Mouse (Mus musculus) hematopoietic multipotent progenitor cell, adult 10-12 weeks (in vitro differentiated cells): ENCODE data around the gene Zfp30. TPM values are rescaled to one million over a fixed set of nuclear protein-coding genes. Genes with fewer than 3 reads are reported as not detected.

Source experiments
- polyA plus RNA-seq: library from polyadenylated mRNA; stranded (reverse); fragments of >175 nt; gene quantifications from 2 replicates; pipeline ENCODE4 v1.2.3, GENCODE M21; 2012; ENCODE audit warnings: low replicate concordance

The Zfp30 gene
- polyA plus RNA-seq = 1.0 and 1.3 TPM in 2 replicates

DNA sequence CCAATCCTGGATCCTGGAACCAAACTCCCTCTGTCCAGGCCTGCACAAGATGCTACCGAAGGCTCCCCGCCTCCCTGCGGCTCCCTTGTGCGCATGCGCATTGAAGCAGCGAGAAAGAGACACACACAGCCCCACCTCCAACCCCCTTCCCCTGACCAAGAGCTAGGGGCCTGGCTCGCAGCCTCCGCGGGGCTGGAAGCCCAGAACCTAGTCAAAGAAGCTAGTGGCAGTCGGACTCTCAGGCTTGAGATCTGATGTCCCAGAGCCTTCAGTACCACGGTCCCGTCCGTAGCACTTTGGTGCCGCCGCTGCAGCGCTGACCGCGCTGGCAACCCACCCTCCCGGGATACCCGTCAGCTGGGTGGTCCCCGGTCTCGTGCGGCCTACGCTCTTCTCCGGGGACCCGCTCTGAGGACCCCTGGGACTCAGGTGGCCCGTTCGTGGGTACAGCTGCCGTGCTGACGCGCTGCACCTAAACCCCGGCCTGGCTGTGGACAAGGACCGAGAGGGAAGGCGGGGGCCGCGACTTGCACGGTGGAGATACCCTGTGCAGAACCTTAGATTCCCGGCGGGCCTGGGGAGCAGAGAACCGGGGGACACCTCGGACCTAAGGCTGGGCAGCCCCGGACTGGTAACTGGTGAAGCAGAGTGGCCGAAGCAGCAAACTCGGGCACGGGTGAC, at the start of gene Zfp30:
Gene Zfp30 (plus strand): TSS at position 128 of the 681 bp plus-strand sequence.

DNA sequence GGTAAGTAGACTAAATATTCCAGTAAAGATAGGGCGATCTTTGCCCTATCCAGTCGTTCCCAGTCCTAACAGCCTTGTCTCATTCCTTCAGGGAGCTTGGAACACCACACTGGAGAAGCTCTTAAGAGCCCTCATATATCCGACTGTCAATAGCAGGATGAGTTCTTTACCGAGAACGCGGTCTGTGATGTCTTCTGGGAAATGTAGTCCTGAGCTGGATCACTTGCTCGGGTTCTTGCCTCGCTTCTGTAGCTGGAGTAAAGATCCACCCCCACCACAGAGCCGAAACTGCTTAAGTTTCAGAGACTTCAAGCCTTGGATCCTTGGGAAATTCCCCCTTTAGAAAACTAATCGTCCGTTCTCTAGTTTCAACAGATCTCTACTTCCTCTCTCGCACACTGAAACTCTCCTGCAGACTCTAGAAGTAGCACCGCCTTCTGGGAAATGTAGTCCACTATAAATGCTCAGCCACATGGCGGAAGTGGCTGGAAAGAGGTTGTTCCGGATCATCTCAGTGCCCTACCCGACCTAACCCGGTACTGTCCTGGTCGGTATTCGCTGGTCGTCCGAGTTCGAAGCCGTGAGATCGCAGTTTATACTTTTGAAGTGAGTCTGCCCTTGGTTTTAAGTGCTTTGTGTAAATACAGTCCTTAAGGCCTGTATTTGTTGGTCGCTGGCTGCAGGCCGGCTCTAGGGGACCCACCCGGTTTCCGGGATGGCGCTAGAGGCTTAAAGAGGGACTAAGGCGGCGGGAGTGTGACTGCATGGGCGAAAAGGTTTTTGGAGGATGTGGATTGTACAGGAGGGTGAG, 15.5 kb upstream of the Zfp30 start, which contains the start of gene Zfp84:
Gene Zfp84 (plus strand): TSS at position 463 of the 811 bp plus-strand sequence.

DNA sequence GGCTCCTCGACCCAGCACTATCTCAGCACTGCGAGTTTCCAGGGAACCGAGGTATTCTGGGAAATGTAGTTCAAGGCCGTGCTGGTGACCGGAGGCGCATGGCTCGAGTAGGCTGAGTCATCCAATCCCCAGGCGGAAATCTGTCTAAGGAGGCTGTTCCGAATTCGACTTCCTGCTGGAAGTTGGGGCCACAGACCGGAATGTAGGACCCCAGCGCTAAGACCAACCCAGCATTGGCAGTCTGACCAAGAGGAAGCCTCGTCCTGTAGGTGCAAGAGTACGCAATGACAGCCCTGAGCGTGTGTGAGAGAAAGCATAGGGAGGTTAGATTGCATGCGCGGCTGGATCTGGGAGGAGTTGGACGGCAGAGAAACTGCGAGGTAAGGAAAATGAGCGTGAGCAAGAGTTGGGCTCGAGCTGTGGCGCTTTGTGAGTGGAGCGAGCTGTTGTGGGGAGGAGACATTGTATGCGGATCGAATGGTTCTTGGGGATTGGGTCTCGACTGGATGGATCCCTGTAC, 32.2 kb downstream of the Zfp30 start, which contains the start of gene Zfp790:
Gene Zfp790 (plus strand): TSS at position 205 of the 520 bp plus-strand sequence.

Other genes starting within 250 kb of the Zfp30 start
- gene Catsperg2, start 57.0 kb upstream of the Zfp30 start, polyA plus RNA-seq = 0.06 and 0.13 TPM in 2 replicates
- gene Zfp84, start 15.4 kb upstream of the Zfp30 start, polyA plus RNA-seq = 1.2 and 4.8 TPM in 2 replicates
- 0.53 and 0.97 TPM in 2 replicates for gene Zfp790, start 32.1 kb downstream of the Zfp30 start, polyA plus RNA-seq
- gene Zfp940, start 69.7 kb downstream of the Zfp30 start, polyA plus RNA-seq = 0.21 TPM in 1 of 2 replicates, not detected in the other
- 0.18 and 0.53 TPM in 2 replicates for gene Zfp420, start 76.0 kb downstream of the Zfp30 start, polyA plus RNA-seq
- 0.48 and 0.52 TPM in 2 replicates for gene Zfp27, start 122.6 kb downstream of the Zfp30 start, polyA plus RNA-seq
- gene Zfp383, start 124.2 kb downstream of the Zfp30 start, polyA plus RNA-seq = 0.18 and 0.31 TPM in 2 replicates
- 3.1 and 10.3 TPM in 2 replicates for gene Zfp74, start 170.1 kb downstream of the Zfp30 start, polyA plus RNA-seq
- 1.4 and 3.4 TPM in 2 replicates for gene Zfp568, start 200.0 kb downstream of the Zfp30 start, polyA plus RNA-seq